Mouse (Mus musculus) liver, embryonic 13.5 days (tissue): ENCODE measurements around the gene Nudt3. TPM values are rescaled to one million over a fixed set of nuclear protein-coding genes. Genes with fewer than 3 reads are reported as not detected.

Experiments used
- ATAC-seq: fragments of 200-750 bp; cut with Nextera tagmentation; 2 replicates; pipeline ENCODE4 v1.8.0; 2017; ENCODE audit warnings: low read depth, mild to moderate bottlenecking, moderate number of reproducible peaks, moderate library complexity
- DNase-seq: peaks from one replicate; pipeline ENCODE4 v3.0.0; 2022
- H3K27ac ChIP-seq: fragments of 300-500 bp; sonication (generic); 2 replicates; pipeline ENCODE4 v1.5.1; 2015; ENCODE audit warnings: moderate library complexity, mild to moderate bottlenecking, inconsistent platforms
- H3K27me3 ChIP-seq: fragments of 300-500 bp; sonication (generic); 2 replicates; pipeline ENCODE4 v1.6.1; 2015; ENCODE audit warnings: mild to moderate bottlenecking, inconsistent platforms
- H3K36me3 ChIP-seq: fragments of 300-500 bp; sonication (generic); 2 replicates; pipeline ENCODE4 v1.6.1; 2015; ENCODE audit warnings: mild to moderate bottlenecking, inconsistent platforms
- H3K4me1 ChIP-seq: fragments of 300-500 bp; sonication (generic); replicated peaks from 2 replicates; pipeline ENCODE4 v1.6.1; 2015; ENCODE audit warnings: inconsistent platforms
- H3K4me2 ChIP-seq: fragments of 300-500 bp; sonication (generic); 2 replicates; pipeline ENCODE4 v1.6.1; 2015; ENCODE audit warnings: inconsistent platforms, mild to moderate bottlenecking, moderate library complexity
- H3K4me3 ChIP-seq: fragments of 300-500 bp; sonication (generic); replicated peaks from 2 replicates; pipeline ENCODE4 v1.5.1; 2015; ENCODE audit warnings: mild to moderate bottlenecking, inconsistent platforms
- H3K9ac ChIP-seq: fragments of 300-500 bp; sonication (generic); 2 replicates; pipeline ENCODE4 v1.6.1; 2015; ENCODE audit warnings: mild to moderate bottlenecking, inconsistent platforms
- H3K9me3 ChIP-seq: fragments of 300-500 bp; sonication (generic); replicated peaks from 2 replicates; pipeline ENCODE4 v1.6.1; 2016; ENCODE audit warnings: inconsistent platforms
- WGBS: fragments of 180-500 bp; shearing (Covaris S2); methylation state at CpG from one replicate; pipeline ENCODE4 v1.1.7; 2015; ENCODE audit not compliant: insufficient replicate concordance; 5-methylcytosine and 5-hydroxymethylcytosine counted together
- polyA plus RNA-seq: library from polyadenylated mRNA; unstranded; fragments of >200 nt; fragmentation: Nextera tagmentation; extraction: Ambion mirVana; gene quantifications from 2 replicates; pipeline ENCODE4 v1.2.1, GENCODE M21; 2015

Nudt3 gene
- polyA plus RNA-seq, 1 experiment from 2014 or later = 31.3 TPM

- H3K9me3 ChIP-seq = no peaks in the 10 kb centered on the region
- DNase-seq (no peak), ATAC-seq (no peak)
- peaks cover 21% of the 10 kb centered on the region for H3K4me1 ChIP-seq
- H3K4me2 ChIP-seq = no peak overlapping the region
- no peaks in the 10 kb centered on the region for H3K27me3 ChIP-seq
- no peak overlapping the region for H3K9ac ChIP-seq
- no peak overlapping the region for H3K4me3 ChIP-seq
- peaks cover 52% of the 10 kb centered on the region for H3K36me3 ChIP-seq
- no peak overlapping the region for H3K27ac ChIP-seq
- WGBS = 80% methylated on average over 15 of the region's 15 CpGs
These were observed 27.5 kb downstream of the Nudt3 start for GRCm38 (mm10) chr17:27595659-27596375.

GRCm38 (mm10) chr17:27592565-27592910 lies 30.8 kb downstream of the Nudt3 start:
- no peak overlapping the region for H3K9ac ChIP-seq
- no peak overlapping the region for H3K4me3 ChIP-seq
- WGBS = 80% methylated on average over 7 of the region's 7 CpGs
- no peak overlapping the region; the same call in 1 of the 2 replicates for H3K27ac ChIP-seq
- no peak overlapping the region for H3K4me2 ChIP-seq
- H3K9me3 ChIP-seq = no peaks in the 10 kb centered on the region
- peaks cover 46% of the 10 kb centered on the region for H3K4me1 ChIP-seq
- ATAC-seq (no peak), DNase-seq (no peak)
- no peaks in the 10 kb centered on the region for H3K27me3 ChIP-seq
- H3K36me3 ChIP-seq = peaks cover 61% of the 10 kb centered on the region

GRCm38 (mm10) chr17:27591826-27592564 lies 31.3 kb downstream of the Nudt3 start:
- Histone ChIP-seq H3K4me1 (peaks cover 52% of the 10 kb centered on the region), H3K9ac (no peak overlapping the region), H3K4me3 (no peak overlapping the region), H3K27ac (no peak overlapping the region), H3K4me2 (no peak overlapping the region), H3K27me3 (no peaks in the 10 kb centered on the region), H3K36me3 (peaks cover 60% of the 10 kb centered on the region), H3K9me3 (no peaks in the 10 kb centered on the region)
- DNase-seq (no peak), ATAC-seq (no peak)
- WGBS = 75% methylated on average over 12 of the region's 12 CpGs

- Histone ChIP-seq H3K4me2 (no peak overlapping the region), H3K36me3 (peaks cover 43% of the 10 kb centered on the region), H3K27me3 (no peaks in the 10 kb centered on the region), H3K27ac (peak overlapping the region; percentile 41), H3K4me3 (no peak overlapping the region), H3K9ac (no peak overlapping the region), H3K4me1 (peaks cover 81% of the 10 kb centered on the region), H3K9me3 (no peaks in the 10 kb centered on the region)
- peak; percentile 22; the same call in 1 of the 2 replicates for ATAC-seq
- 23% methylated on average over 8 of the region's 8 CpGs for WGBS
- DNase-seq = no peak
These were observed 35.1 kb downstream of the Nudt3 start for GRCm38 (mm10) chr17:27588231-27588630.

GRCm38 (mm10) chr17:27587252-27587651 lies 36.0 kb downstream of the Nudt3 start:
- no peaks in the 10 kb centered on the region for H3K27me3 ChIP-seq
- no peaks in the 10 kb centered on the region for H3K9me3 ChIP-seq
- DNase-seq (no peak), ATAC-seq (no peak)
- H3K9ac ChIP-seq = peak overlapping the region; percentile 43; the same call in 1 of the 2 replicates
- no peak overlapping the region for H3K4me3 ChIP-seq
- H3K4me1 ChIP-seq = peaks cover 89% of the 10 kb centered on the region
- 0 out of 2 replicates have a peak overlapping the region, but pooled peaks have one; percentile 23 for H3K27ac ChIP-seq
- H3K36me3 ChIP-seq = peaks cover 43% of the 10 kb centered on the region
- whole genome bisulfite sequencing = 65% methylated on average over 12 of the region's 12 CpGs
- H3K4me2 ChIP-seq = no peak overlapping the region

- H3K27ac ChIP-seq = 0 out of 2 replicates have a peak overlapping the region, but pooled peaks have one; percentile 23
- WGBS = 45% methylated on average over 9 of the region's 9 CpGs
These were observed 36.6 kb downstream of the Nudt3 start for GRCm38 (mm10) chr17:27586661-27587060.

GRCm38 (mm10) chr17:27583185-27583894 lies 40.0 kb downstream of the Nudt3 start:
- Histone ChIP-seq H3K9ac (no peak overlapping the region; the same call in 1 of the 2 replicates), H3K4me3 (no peak overlapping the region), H3K27ac (peak overlapping the region; percentile 34), H3K27me3 (no peaks in the 10 kb centered on the region), H3K4me1 (peaks cover 81% of the 10 kb centered on the region), H3K9me3 (no peaks in the 10 kb centered on the region), H3K4me2 (no peak overlapping the region), H3K36me3 (peaks cover 65% of the 10 kb centered on the region)
- DNase-seq = peak; percentile 50
- WGBS = 37% methylated on average over 13 of the region's 13 CpGs
- ATAC-seq = peak; percentile 68

More at GRCm38 (mm10) chr17:27586661-27587060, 36.6 kb downstream of the Nudt3 start:
- H3K36me3 ChIP-seq = peaks cover 47% of the 10 kb centered on the region
- no peak for DNase-seq
- H3K4me1 ChIP-seq = peaks cover 89% of the 10 kb centered on the region
- H3K4me3 ChIP-seq = no peak overlapping the region
- H3K9me3 ChIP-seq = no peaks in the 10 kb centered on the region
- ATAC-seq = no peak
- H3K27me3 ChIP-seq = no peaks in the 10 kb centered on the region
- H3K9ac ChIP-seq = no peak overlapping the region
- H3K4me2 ChIP-seq = no peak overlapping the region

GRCm38 (mm10) chr17:27580392-27581068 lies 42.8 kb downstream of the Nudt3 start:
- no peaks in the 10 kb centered on the region for H3K9me3 ChIP-seq
- peak overlapping the region; percentile 41 for H3K27ac ChIP-seq
- WGBS = 40% methylated on average over 20 of the region's 20 CpGs
- H3K9ac ChIP-seq = peak overlapping the region; percentile 30
- ATAC-seq (peak; percentile 76), DNase-seq (peak; percentile 26)
- H3K4me1 ChIP-seq = peaks cover 76% of the 10 kb centered on the region
- peak overlapping the region; percentile 30; the same call in 1 of the 2 replicates for H3K4me2 ChIP-seq
- peaks cover 71% of the 10 kb centered on the region for H3K36me3 ChIP-seq
- no peaks in the 10 kb centered on the region for H3K27me3 ChIP-seq
- H3K4me3 ChIP-seq = no peak overlapping the region

- 84% methylated on average over 8 of the region's 8 CpGs for WGBS
- H3K9me3 ChIP-seq = no peaks in the 10 kb centered on the region
- no peak overlapping the region for H3K27ac ChIP-seq
- ATAC-seq (no peak), DNase-seq (no peak)
- no peaks in the 10 kb centered on the region for H3K27me3 ChIP-seq
- H3K36me3 ChIP-seq = peaks cover 64% of the 10 kb centered on the region
- H3K4me1 ChIP-seq = peaks cover 78% of the 10 kb centered on the region
- H3K9ac ChIP-seq = peak overlapping the region; percentile 29; the same call in 1 of the 2 replicates
- H3K4me3 ChIP-seq = no peak overlapping the region
- 0 out of 2 replicates have a peak overlapping the region, but pooled peaks have one; percentile 30 for H3K4me2 ChIP-seq
These were observed 43.5 kb downstream of the Nudt3 start for GRCm38 (mm10) chr17:27579816-27580215.

GRCm38 (mm10) chr17:27578487-27578886 lies 44.8 kb downstream of the Nudt3 start:
- H3K36me3 ChIP-seq = peaks cover 59% of the 10 kb centered on the region
- no peak overlapping the region for H3K27ac ChIP-seq
- H3K4me2 ChIP-seq = no peak overlapping the region
- no peak for ATAC-seq
- H3K9ac ChIP-seq = no peak overlapping the region
- WGBS = 82% methylated on average over 10 of the region's 10 CpGs
- H3K9me3 ChIP-seq = no peaks in the 10 kb centered on the region
- no peaks in the 10 kb centered on the region for H3K27me3 ChIP-seq
- DNase-seq = no peak
- H3K4me3 ChIP-seq = no peak overlapping the region
- H3K4me1 ChIP-seq = peaks cover 79% of the 10 kb centered on the region
